Mouse (Mus musculus) layer of hippocampus, postnatal 36 days (tissue): ENCODE data around the gene Kcnma1. TPM values are rescaled to one million over a fixed set of nuclear protein-coding genes. Genes with fewer than 3 reads are reported as not detected.

ENCODE experiments used
- DNase-seq, 2 experiments: peaks; one replicate each; pipeline ENCODE4 v3.0.0; 2022
- total RNA-seq, 2 experiments: library from RNA; stranded (reverse); gene quantifications; 2 replicates each; pipeline ENCODE4 v1.2.3; 2021

Kcnma1 gene
- total RNA-seq, 2 experiments from 2014 or later: 138 to 151 TPM

DNA sequence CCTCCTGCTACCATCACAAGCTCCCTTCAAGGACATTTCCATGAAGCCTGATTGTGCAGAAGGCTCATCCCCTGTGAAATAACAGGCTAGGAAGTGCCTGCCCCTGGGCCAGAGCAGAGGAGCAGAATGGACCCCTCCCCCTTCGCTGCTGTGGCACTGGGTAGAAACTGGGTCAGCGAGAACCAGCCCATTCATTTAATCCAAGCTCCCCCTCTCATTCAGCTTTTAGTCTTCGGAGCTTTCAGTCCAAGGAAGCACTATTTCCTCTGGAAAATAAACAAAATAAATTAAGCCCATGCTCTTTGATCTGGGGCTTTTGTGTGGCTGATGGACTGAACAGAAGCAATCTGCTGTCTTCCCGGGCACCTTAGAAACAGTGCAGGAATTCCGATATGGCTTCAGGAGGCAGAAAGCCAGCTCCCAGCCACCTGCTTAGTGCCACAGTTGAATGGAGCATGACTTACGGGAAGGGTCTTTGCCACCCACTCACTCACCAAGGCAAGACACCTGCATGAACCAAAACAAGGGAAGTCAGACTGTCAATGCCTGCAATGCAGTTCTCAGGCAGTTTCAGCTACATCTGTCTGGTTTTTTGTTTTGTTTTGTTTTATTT lies 165.7 kb downstream of the Kcnma1 start:
- DNase-seq: peak in 1 of 2 experiments; percentile 43

DNA sequence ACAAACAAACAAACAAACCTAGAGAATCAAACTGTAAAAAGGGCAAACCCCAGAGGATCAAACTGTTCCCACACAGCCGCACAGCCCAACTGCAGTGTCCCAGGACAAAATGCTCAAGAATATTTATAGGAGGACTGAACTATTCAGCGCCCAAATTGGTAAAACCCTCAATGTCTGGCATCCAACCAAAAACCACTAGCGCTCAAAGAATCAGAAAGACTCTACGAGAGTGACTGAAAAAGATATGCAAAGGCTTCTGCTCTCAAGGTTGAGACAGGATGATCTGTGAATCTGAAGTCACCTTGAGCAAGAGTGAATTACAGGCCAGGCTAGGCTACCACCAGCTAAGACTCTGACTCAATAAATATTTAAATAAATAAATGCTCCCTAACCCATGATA lies 167.6 kb downstream of the Kcnma1 start:
- no peak for DNase-seq

DNA sequence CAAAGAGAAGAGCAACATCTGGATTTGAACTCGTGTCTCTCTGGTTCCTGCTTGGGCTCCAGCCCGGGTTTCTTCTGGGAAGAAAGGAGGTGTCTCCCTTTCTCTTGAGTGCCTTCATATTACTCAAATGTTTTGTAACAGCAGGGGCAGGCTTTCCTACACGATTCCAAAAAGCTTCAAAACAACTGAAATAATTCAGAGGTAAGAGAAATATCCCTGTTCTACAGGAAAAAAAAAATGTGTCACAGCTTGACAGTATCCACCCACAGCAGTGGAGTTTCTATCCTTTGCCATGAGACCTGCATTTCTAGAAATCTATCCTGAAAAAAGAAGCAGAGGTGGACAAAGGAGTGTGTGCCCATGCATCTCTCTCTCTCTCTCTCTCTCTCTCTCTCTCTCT lies 172.3 kb downstream of the Kcnma1 start:
- DNase-seq: no peak

DNA sequence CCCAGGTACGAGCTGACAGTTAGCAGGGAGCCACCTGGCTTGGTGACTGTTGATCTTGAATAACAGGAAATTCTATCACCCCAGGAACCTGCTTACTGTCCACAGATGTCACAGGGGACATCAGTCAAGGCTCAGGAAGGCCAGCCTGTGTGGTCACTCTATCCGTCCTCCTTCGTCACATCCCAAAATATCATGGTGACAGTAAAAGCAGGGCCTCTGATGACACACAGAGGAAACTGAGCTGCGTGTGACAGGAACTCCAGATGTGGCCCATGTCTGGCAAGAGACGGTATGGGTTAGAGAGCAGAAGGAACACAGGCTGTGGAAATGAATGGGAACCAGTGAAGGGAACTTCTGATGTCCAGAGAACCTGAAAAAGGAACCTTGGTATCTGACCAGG lies 174.7 kb downstream of the Kcnma1 start:
- no peak for DNase-seq

DNA sequence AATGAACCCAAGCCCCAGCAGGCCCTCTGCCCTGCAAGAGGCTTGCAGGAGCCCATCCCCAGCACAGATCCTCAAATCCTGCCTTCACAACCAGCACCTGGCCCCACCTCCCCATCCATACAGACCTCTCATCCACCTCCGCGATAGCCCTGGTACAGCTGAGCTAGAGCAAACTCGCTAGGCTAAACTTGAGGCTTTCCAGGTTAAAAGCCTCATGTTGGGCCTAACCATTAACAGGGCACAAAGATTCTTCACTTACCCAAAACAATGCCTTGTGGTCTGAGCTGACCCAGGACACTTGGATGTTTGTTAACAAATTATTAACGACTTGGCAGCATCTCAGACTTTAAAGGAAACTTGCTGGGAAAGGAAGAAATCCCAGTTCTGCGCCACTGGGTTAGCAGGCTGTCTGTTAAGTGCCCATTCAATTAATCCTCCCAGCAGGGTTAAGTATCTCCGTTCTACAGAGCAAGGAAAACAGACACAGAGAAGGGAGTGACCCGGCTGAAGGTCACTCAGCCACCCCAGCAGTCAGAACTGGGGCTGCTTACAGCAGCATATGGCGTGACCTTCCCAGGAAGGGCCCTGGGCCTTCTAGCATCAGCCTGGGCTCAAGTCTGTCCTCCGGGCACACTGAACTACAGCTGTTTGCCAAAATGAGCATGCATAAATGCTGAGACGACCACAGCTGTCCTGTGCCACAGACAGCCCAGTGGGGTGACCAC lies 178.7 kb downstream of the Kcnma1 start:
- DNase-seq: no peak

DNA sequence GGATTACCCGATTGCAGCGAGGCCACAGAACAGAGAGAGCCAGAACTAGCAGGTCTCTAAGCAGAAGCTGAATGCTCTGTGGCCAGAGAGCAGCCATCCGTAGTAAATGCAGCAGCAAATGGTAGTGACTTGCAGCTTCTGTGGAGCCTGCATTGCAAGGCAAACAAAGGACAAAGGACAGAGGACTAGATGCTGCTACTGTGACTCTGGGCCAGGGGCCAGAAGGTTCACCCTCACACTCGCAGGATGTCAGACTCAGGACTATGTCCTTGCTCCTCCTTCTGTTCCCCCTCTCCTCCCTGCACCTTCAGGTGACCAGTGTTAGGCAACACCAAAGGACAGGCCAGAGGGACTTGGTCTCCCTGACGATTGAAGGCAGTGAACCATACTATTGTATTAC lies 183.0 kb downstream of the Kcnma1 start:
- no peak for DNase-seq

DNA sequence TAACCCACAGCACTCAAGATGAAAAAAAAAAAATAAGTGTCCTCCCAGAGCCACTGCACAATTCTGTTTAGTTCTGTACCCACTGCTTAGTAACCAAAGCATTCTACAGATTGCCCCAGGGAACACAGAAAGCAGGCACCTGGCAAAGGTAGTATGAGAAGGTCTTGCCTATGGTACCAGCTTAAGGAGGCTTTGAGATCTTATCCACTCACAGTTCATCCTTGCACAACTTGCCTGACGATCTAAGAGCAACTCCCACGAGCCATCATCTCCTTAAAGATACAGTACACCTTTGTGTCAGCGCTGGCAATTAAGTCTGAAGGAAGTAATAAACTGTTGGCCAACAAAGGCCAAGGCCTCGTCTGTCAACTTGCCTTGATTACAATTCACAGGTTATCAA lies 184.0 kb downstream of the Kcnma1 start:
- no peak for DNase-seq

DNA sequence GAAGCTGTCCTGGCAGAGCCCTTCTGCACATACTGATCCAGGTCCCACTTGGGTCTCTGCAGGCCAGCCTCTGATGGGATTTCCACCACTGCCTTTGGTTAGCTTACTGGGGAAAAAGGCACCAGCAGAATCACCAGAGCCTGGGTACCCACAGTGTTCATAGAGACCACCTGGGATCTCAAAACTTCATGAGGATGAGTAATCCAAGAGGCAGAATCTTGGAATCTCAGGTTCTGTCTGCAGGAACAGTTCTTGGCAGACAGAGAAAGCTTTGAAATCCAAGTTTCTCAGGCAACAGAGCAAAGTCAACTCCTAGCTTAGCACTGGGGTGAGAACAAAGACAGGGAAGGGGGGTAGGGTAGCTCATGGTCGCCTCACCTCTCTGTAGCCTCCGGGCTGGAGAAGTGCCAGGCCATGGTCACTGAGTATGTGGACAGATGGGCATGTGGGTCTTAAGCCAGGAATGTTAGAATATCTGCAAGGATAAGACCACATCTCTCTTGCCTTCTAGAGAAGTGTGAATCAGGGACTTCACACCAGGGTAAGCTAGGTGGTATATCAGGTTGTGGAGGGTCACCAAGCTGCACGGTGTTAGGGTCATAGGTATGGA lies 185.5 kb downstream of the Kcnma1 start:
- DNase-seq: no peak

DNA sequence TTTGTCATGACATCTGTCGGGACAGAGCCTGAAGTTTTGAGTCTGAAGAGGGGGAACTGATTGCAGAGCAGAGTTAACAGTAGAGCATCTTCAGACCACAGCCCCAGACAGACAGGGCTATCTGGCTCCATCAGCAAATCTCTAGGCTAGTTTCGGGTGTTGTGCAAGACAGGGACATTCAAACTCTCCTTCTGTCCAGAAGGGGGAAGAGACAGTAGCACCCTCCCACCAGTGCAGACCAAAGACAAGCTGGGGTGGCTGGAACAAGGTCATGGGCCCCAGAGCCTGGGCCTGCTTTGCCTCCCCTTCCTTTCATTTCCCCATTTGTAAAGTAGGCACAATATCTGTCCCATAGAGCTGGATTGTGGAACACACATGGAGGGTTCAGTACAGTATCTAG lies 189.4 kb downstream of the Kcnma1 start:
- no peak for DNase-seq

DNA sequence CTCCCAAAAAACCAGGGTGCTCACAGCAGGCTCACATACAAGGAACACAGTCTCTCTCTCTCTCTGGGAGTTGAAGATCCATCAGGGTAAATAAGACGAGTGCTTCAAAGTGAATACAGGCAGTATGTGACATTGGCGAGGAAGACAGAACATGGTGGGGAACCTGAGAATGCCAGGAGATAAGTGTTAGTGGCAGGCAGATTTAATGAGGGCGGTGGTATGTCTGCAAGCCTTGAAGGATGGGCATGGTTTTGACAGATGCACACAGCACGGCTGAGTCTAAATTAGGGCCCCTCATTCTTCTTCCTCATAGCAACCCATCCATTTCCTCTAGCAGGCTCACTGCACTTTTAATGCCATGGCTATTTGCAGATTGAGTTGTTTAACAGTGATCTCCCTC lies 190.0 kb downstream of the Kcnma1 start:
- no peak for DNase-seq

DNA sequence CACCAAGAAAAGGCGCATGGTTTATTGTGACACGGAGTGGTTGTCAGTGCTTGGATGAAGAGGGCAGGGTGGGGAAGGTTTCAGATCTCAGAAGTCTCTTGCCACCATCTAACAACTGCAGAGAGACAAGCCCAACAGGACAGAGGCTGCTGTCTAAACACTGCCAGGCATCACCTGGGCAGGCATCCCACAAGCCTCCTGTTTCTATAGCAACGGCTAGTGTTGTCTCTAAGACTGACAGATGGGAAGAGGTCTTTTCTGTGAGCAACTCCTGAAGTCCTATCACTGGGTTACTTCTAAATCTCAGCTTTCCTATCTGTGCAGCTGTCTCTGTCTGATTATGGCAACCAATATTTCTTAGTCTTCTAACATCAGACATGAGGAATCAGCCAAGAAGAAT lies 196.7 kb downstream of the Kcnma1 start:
- no peak for DNase-seq

DNA sequence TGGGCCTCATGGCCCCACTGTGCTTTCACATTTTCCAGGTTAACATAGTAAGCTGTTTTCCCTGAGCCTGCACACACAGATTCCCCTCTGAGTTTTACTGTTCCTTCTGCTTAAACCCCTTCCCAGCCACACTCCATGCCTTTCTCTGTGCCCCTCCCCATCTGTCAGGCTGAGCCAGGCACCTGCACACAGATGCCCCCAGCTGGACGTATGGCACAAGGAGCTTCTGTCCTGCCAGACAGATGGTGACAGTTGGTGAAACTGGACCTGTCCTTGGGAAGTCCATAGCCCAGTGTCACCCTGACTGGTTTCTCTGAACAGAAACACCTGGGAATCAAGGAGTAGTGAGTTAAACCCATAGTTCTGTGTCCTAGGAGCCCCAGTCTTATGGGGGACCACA lies 204.2 kb downstream of the Kcnma1 start:
- DNase-seq: no peak

DNA sequence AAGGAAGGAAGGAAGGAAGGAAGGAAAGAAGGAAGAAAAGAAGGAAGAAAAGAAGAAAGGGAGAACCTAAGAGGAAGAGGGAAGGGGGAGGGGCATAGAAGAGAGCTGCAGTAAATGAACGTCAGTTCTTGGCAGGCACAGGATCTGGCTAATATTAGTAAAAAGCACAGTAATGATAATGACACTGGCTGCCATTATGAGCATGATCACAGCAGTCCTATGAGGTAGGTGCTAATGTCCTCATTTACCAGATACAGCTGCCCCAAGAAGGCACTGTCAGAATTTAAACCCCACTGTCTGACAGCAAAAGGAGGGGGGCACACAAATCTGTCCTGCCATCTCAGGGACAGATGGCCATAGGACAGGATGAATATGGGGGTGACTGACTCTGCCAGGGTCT lies 205.2 kb downstream of the Kcnma1 start:
- DNase-seq: no peak

DNA sequence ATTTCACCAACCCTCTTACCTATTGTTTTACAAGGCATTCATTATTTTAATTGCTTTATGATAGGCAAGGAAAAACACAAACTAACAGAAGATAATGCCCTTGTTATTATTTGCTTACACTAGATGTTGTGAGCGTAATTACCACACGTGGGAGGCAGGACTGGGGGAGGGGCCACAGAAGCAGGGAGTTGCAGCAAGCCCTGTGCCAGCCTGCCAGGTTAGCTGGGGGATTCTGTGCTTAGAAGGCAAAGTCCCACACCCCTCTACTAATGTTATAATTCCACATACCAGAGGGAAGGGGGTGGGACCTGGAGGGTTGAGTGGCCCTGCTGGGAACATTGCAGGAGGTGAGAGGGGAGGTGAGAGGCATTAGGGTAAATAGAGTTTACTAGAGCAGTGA lies 207.9 kb downstream of the Kcnma1 start:
- DNase-seq: no peak

DNA sequence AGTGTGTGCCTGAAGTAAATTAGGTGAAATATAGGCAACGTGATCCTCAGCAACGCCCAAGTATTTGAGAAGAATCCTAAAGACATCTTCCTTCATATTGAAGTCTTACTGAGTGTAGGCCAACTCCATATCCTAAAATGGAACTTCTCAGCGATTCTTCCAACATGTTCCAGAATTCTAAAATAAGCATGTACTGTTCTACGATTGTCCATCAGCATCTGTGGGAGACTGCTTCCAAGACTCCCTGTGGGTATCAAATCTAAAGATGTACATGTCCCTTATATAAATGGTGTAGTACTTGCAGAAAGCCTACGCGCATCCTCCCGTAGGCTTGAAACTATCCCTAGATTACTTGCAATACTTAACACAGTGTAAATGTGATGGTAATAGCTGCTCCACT lies 217.4 kb downstream of the Kcnma1 start:
- no peak for DNase-seq

DNA sequence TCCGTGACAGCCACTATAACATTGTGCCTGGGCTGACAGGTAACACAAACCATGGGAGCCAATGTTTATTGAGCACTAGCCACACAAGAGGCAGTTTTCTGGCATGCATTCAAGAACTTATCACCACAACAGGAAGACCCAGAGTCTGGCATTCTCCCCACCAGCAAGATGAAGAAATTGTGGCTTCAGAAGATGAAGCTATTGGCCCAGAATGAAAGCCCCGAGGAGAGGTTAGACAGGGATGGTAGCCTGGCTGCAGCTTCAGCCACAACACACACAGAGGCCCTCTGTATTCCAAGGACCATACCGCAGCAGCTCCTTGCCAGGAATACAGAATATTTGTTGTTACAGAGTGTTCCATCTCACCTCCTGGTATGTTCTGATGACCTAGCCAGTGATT lies 221.6 kb downstream of the Kcnma1 start:
- DNase-seq: no peak

DNA sequence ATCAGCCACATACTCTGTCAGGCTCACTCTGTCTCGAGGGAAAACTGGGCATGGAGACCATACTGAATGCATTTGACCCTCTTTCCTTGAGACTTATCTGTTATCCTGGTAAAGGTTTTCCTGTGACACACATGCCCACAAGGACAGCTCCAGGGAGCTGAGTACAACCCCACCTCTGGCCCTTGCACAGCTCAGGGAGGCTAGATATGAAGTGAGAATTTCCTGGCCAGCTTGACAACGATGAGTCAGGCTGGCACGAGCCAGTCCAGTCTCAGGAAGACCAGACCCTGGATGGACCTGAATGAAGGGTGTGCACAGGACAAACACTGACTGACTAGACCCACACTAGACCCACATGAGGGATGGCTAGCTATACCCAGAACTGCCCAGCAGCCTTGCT lies 222.2 kb downstream of the Kcnma1 start:
- DNase-seq: no peak

DNA sequence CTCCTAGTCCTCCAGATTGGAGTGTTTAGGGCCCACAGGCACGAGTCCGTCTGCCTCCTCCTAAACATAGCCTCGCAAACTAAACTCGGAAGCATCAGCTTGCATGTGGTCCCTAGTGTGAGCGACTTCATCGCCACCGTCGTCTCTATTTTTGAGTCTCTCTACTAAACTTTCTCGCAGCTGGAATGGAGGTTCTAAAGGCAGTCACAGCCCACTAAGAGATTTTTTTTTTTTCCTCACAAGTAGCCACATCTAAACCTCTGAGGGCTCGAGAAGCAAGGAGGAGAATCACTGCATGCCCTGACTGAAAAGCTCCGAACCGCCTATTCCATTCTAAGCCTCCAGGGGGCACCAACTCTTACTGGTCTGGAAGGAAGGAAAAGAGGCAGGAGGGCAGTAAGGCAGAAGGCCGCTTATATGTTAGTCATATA lies 223.0 kb downstream of the Kcnma1 start:
- peak; percentile 75 to 77 for DNase-seq

DNA sequence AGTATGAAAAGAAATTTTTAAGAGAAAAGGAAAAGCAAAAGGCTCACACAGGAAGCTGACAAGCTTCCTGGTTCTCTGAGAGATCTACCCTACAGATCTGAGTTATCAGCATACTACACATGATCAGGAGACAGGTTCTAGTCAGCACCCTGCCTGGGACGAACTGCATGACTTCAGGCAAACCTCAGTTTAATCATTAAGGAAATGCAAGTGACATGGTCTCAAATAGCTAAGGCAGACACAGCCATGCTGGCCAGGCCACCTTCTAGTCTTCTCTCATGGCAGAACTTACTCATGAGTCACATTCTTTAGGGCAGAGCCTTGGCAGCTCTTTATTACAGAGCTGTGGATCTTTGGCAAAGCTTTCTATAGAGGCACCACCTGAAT lies 227.6 kb downstream of the Kcnma1 start:
- no peak for DNase-seq

DNA sequence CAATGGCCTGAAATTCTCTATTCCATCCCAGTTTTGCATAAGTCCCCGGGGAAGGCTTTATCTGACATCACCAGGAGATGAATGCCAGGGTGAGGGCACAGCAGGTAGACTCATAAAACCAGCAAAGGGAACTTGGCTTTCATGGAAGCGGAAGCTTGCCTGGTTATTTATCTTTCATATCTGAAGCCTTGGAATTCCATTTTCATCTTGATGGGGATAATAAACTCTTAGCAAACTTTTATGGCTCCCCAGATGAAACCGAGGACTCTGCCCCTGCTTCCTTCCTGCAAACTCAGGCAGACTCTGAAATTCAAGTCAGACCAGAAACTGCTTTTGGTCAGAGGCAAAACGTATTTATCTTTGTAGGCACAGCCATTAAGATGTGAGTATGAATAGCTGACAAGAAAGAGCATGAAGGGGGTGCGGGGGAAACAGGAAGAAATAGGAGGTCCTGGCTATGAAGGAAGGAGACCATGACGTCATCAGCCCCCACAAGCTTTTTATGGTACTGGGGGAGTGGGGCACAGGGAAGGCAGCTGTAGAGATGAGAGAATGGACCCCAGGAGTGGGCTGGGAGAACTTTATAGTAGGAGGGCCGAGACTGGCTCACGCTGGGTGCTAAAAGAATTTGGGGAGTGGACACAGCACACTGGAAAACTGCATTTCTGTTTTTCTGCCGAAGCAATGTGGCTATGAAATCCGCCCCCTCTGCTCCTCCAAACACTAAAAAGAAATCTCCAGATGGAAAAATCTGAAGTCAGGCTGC lies 228.2 kb downstream of the Kcnma1 start:
- no peak for DNase-seq

DNA sequence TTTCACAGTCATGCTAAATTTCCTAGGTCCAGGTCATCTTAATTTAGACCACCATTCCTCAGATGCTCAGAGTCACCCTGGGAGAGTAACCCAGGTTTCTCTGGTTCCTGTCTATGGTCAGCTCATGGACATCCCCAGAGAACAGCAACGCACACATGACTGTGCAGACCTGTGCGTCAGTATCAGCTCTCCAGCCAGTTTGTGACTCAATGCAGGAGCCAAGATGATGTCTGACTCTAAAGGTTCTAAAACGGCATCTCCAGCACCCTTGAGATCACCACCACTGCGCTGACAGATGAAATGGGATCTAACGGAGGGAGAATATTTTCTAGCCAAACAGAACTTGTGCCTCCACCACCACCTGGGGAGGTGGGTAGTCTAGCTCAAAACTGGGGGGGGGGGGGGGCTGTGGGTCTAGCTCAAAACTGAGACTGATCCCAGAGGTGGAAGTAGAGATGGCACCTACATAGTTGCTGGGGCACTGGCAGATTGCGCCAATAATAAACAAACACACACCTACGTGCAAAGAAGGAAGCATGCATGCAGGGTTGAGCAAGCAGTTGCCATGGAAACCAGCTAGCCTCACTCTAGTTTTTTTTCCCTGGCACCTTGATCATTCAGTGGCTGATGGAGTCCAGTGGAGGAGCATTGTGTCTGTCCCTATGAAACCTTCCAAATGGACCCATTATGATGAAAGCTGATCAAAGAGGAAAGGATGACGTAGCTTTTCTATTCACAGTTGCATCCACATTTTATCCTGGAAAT lies 231.3 kb downstream of the Kcnma1 start:
- DNase-seq: no peak

DNA sequence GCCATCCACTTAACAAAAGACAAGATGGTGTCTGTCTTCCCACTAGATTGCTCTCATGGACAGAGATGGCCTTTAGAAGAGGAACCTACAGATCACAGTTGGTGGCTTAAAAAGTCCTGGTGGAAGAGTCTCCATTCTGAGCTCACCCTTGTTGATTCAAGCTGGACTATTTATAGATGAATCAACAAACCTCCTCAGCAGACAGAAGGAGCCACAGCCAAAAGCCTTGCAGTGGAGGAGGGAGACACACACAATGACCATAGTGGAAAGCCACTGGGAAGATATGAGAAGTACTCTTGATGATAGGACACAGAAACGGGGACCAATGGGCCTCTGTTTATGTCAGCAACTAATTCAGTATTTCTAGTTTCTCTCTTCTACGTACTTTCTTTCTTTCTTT lies 239.7 kb downstream of the Kcnma1 start:
- DNase-seq: no peak

DNA sequence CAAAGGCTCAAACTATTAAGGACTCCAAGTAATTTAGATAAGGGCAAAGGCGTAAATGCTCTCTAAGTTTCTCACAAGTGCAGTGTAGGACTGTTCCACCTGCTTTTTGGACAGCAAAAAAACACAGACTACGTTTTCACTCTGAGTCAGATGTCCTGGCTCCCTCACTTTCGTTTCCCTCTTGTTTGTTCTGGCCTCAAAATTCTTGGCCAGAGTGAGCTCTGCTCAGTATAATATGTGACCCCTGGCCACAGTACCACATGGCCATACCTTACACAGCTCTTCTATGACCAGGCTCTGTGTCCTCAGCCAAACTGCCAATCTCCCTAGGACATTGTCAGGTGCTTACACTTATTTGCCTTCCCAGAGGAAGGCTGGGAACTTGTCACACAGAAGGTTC lies 241.6 kb downstream of the Kcnma1 start:
- DNase-seq: no peak
